Mouse (Mus musculus): ENCODE measurements around the gene Zfp654. TPM values are rescaled to one million over a fixed set of nuclear protein-coding genes. Genes with fewer than 3 reads are reported as not detected.

Zfp654 gene
- total and polyA plus RNA-seq, 3 experiments = 6.5 to 22.6 (median 7.1) TPM

- dilution Hi-C loops (cut with MboI; ENCODE audit: extremely low pct_ligation_motif_present, extremely low pct_unique_long_range_greater_than_20kb, low sequenced_read_pairs) = no loop called here
- no peak overlapping the region for H3K4me3 ChIP-seq (replicated peaks in 1 of 3; ENCODE audit: low read depth in 2 of 3, low read length in 2 of 3, poor library complexity in 1 of 3)
- peak; percentile 66 for TF ChIP-seq MYC (IDR thresholded peaks at IDR 0.05; ENCODE audit: low read depth, low read length)
- TF ChIP-seq JUND (conservative IDR thresholded peaks at IDR 0.05; ENCODE audit: low read depth, low read length) = no peak
- TF ChIP-seq IRF4 (IDR thresholded peaks at IDR 0.05; ENCODE audit: low read depth, low read length) = peak; percentile 46; the same call in 1 of the 2 replicates
- peak; percentile 68 for TF ChIP-seq MAX (IDR thresholded peaks at IDR 0.05; ENCODE audit: low read length)
- peak; percentile 85 for TF ChIP-seq SMC3 (IDR thresholded peaks at IDR 0.05; ENCODE audit: low read depth, low read length)
- TF ChIP-seq RCOR1 (conservative IDR thresholded peaks at IDR 0.05; ENCODE audit: low read depth, low read length) = no peak
- TF ChIP-seq ZC3H11A (IDR thresholded peaks at IDR 0.05; ENCODE audit: low read depth, low read length) = peak; percentile 55
- TF ChIP-seq NELFE (IDR thresholded peaks at IDR 0.05; ENCODE audit: low read depth, low read length) = peak; percentile 19; the same call in 1 of the 2 replicates
- TF ChIP-seq ZNF384 (IDR thresholded peaks at IDR 0.05; ENCODE audit: low read depth, low read length) = peak; percentile 85
- peak; percentile 81 for TF ChIP-seq BHLHE40 (IDR thresholded peaks at IDR 0.05; ENCODE audit: low read depth, low read length)
- TF ChIP-seq CTCF (conservative IDR thresholded peaks at IDR 0.05 in 1 of 2, IDR thresholded peaks at IDR 0.05 in 1 of 2; ENCODE audit: low read depth in 2 of 2, low read length in 2 of 2) = peak; percentile 96 to 99
- TF ChIP-seq ZMIZ1 (IDR thresholded peaks at IDR 0.05; ENCODE audit: low read depth, low read length) = no peak
- peak; percentile 75 for DNase-seq (ENCODE audit: extremely low read depth)
- no peaks in the 10 kb centered on the region for H3K27me3 ChIP-seq (replicated peaks)
- H3K27ac ChIP-seq (ENCODE audit: insufficient read depth, low read depth) = no peak overlapping the region
- H3K9me3 ChIP-seq (replicated peaks; ENCODE audit: low read length) = no peaks in the 10 kb centered on the region
- H3K4me2 ChIP-seq (ENCODE audit: insufficient read depth, low read depth, poor library complexity, severe bottlenecking) = no peak overlapping the region
- in situ Hi-C loops (cut with MboI; ENCODE audit: low pct_ligation_motif_present, low pct_unique_long_range_greater_than_20kb, low sequenced_read_pairs) = no loop called here
- no peaks in the 10 kb centered on the region for H3K79me2 ChIP-seq (replicated peaks; ENCODE audit: control insufficient read depth, extremely low read depth, insufficient read depth, poor library complexity, severe bottlenecking)
- H3K9ac ChIP-seq (ENCODE audit: insufficient read depth, low read depth) = no peak overlapping the region
- no peaks in the 10 kb centered on the region for H3K36me3 ChIP-seq (replicated peaks in 1 of 2; ENCODE audit: control insufficient read depth in 1 of 2, insufficient read depth in 1 of 2, low read length in 1 of 2)
- peaks cover 0 to 19% of the 10 kb centered on the region in 2 experiments; a peak in 2 of 4 replicates for H3K4me1 ChIP-seq (ENCODE audit: control insufficient read depth in 1 of 2, insufficient read depth in 2 of 2)
Measured at GRCm38 (mm10) chr16:64748237-64748636, 103.2 kb downstream of the Zfp654 start.

- dilution Hi-C loops (cut with MboI; ENCODE audit: extremely low pct_ligation_motif_present, extremely low pct_unique_long_range_greater_than_20kb, low sequenced_read_pairs) = no loop called here
- H3K4me1 ChIP-seq (ENCODE audit: control insufficient read depth in 1 of 2, insufficient read depth in 2 of 2) = peaks cover 0 to 13% of the 10 kb centered on the region in 2 experiments; a peak in 2 of 4 replicates
- H3K9ac ChIP-seq (ENCODE audit: insufficient read depth, low read depth) = no peak overlapping the region
- in situ Hi-C loops (cut with MboI; ENCODE audit: low pct_ligation_motif_present, low pct_unique_long_range_greater_than_20kb, low sequenced_read_pairs) = no loop called here
- no peaks in the 10 kb centered on the region for H3K9me3 ChIP-seq (replicated peaks; ENCODE audit: low read length)
- no peaks in the 10 kb centered on the region for H3K36me3 ChIP-seq (replicated peaks in 1 of 2; ENCODE audit: control insufficient read depth in 1 of 2, insufficient read depth in 1 of 2, low read length in 1 of 2)
- no peak overlapping the region for H3K4me2 ChIP-seq (ENCODE audit: insufficient read depth, low read depth, poor library complexity, severe bottlenecking)
- TF ChIP-seq ZC3H11A (IDR thresholded peaks at IDR 0.05; ENCODE audit: low read depth, low read length) (no peak), MAX (IDR thresholded peaks at IDR 0.05; ENCODE audit: low read length) (no peak), JUND (conservative IDR thresholded peaks at IDR 0.05; ENCODE audit: low read depth, low read length) (no peak), EP300 (IDR thresholded peaks at IDR 0.05; ENCODE audit: low read length) (no peak), JUN (IDR thresholded peaks at IDR 0.05; ENCODE audit: insufficient read depth, low read depth, low read length) (no peak), CHD2 (IDR thresholded peaks at IDR 0.05; ENCODE audit: low read length) (no peak), MXI1 (IDR thresholded peaks at IDR 0.05; ENCODE audit: low read depth, low read length) (no peak), BHLHE40 (IDR thresholded peaks at IDR 0.05; ENCODE audit: low read depth, low read length) (no peak), GABPA (IDR thresholded peaks at IDR 0.05; ENCODE audit: insufficient replicate concordance, low read depth, low read length) (no peak), TCF12 (IDR thresholded peaks at IDR 0.05; ENCODE audit: low read depth, low read length) (no peak), PAX5 (IDR thresholded peaks at IDR 0.05; ENCODE audit: low read length) (no peak), ZMIZ1 (IDR thresholded peaks at IDR 0.05; ENCODE audit: low read depth, low read length) (no peak), POLR2AphosphoS2 (IDR thresholded peaks at IDR 0.05; ENCODE audit: low read depth, low read length) (no peak), HCFC1 (IDR thresholded peaks at IDR 0.05; ENCODE audit: low read depth, low read length) (no peak), USF2 (conservative IDR thresholded peaks at IDR 0.05; ENCODE audit: low read depth, low read length) (no peak), CHD1 (IDR thresholded peaks at IDR 0.05; ENCODE audit: low read depth, low read length) (no peak), CTCF (conservative IDR thresholded peaks at IDR 0.05 in 1 of 2, IDR thresholded peaks at IDR 0.05 in 1 of 2; ENCODE audit: low read depth in 2 of 2, low read length in 2 of 2) (no peak), SIN3A (IDR thresholded peaks at IDR 0.05; ENCODE audit: low read length) (no peak), MAFK (IDR thresholded peaks at IDR 0.05; ENCODE audit: insufficient replicate concordance, low read length) (no peak), ELF1 (IDR thresholded peaks at IDR 0.05; ENCODE audit: low read depth, low read length) (no peak)
- DNase-seq (ENCODE audit: extremely low read depth) = no peak
- no peak overlapping the region for H3K4me3 ChIP-seq (replicated peaks in 1 of 3; ENCODE audit: low read depth in 2 of 3, low read length in 2 of 3, poor library complexity in 1 of 3)
- no peaks in the 10 kb centered on the region for H3K79me2 ChIP-seq (replicated peaks; ENCODE audit: control insufficient read depth, extremely low read depth, insufficient read depth, poor library complexity, severe bottlenecking)
- H3K27ac ChIP-seq (ENCODE audit: insufficient read depth, low read depth) = no peak overlapping the region
- H3K27me3 ChIP-seq (replicated peaks) = no peaks in the 10 kb centered on the region
Measured at GRCm38 (mm10) chr16:64745089-64745488, 106.4 kb downstream of the Zfp654 start.
